Mouse (Mus musculus): ENCODE results near the gene Gm42906.
A peak's percentile ranks its signal among the peaks of the same experiment; 100 is the strongest.

Gm42906 gene

GRCm38 (mm10) chr5:151142671-151143601, 285.0 kb downstream of the Gm42906 start:
- peak; percentile 75 for DNase-seq

DNA sequence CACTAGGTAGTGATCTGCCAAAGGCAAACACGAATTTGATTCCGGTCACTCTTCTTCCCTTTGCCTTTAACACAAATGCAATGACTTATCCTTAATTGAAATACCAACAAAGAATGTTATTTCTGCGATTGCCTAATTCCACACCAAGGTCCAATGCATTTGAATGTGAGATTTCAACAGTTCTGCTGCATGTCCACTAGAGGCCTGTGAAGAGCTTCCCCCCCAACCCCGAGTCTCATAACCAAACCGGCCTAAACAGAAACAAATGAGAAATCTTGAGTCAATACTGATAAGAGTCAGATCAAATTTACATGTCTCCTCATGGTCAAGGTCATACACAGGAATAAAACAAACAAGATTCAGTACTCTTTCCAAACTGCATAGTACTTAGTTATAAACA, 285.7 kb downstream of the Gm42906 start:
- DNase-seq = peak; percentile 86

- DNase-seq = no peak
Measured at GRCm38 (mm10) chr5:151137901-151138300, 290.1 kb downstream of the Gm42906 start.

- DNase-seq = no peak
Measured at GRCm38 (mm10) chr5:151137311-151137710, 290.7 kb downstream of the Gm42906 start.

DNA sequence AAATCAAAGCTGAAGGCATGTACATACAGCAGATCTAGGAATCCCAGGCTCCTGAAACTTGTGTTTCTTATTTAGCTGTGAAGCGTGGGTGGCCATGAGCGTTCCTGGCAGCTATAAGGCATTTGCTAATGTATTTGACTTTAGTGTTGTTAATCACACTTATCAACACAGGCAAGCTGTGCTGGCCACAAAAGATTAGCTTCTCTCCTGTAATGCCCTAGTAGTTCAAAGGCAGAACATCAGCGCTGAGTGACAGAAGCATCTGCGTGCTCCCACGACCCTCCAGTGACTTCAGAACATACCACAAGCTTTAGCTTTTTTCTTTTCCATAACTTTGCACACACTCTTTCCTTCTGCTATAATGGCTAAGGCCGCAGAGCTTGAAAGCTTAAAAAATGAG, 292.0 kb downstream of the Gm42906 start:
- no peak for DNase-seq

- DNase-seq = peak; percentile 63
Measured at GRCm38 (mm10) chr5:151135078-151135826, 292.7 kb downstream of the Gm42906 start.

- DNase-seq = no peak
Measured at GRCm38 (mm10) chr5:151134202-151134601, 293.8 kb downstream of the Gm42906 start.

DNA sequence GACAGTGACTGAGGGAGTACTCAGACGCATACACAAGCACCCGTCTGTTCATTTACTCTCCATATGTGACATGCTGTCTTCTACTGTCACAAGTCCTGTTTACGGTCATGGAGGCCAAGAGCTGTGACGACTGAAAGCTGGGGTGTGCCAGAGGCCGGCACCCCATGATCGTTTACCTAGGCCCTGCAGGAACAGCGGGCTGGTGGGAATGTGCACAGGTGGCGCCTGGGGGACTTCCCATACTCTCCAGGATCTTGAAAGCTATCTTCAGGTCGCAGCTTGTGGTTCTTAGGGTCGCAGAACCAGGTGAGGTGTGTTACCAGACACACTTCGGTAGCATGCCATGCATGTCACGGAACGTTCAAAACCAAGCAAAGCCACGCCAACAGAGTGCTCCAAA, 294.2 kb downstream of the Gm42906 start:
- no peak for DNase-seq

DNA sequence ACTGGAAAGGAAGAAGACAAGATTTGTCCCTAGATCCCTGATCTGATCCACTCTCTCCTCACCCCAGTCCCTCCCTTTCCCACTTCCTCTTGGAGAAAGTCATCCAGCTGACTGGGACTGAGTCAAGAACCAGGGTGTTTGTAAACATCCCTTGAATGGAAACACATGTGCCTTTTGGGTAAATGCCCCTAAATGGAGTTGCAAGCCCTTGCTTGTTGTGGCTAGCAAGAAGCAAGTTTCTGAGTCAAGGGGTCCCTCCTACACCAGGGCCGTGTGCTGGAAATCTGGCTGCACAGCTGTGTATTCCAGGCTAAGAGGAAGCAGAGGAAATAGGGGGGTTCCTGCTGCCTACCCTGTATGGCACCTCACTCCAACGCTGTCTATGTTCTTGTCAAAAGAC, 298.2 kb downstream of the Gm42906 start:
- DNase-seq = peak; percentile 74

DNA sequence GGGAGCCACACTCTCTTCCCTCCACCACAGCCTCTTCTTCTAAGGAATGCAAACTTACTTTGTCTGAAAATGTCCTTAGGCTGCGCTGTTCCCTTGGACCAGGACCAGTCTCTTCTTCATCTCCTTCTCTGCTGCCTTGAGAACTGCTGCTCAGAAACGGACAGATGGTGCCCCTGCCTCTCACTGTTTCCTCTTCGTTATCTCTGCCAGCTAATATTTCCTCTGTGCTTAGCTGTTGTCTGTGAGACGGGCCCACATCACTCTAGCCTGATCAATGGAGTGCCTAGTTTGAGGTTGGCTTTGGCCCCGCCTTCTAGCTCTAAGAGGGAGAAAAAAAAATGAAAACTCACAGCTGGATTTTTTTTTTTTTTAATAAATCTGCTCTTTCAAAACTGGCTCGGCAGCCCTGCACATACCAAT, 300.7 kb downstream of the Gm42906 start:
- DNase-seq = peak; percentile 54

DNA sequence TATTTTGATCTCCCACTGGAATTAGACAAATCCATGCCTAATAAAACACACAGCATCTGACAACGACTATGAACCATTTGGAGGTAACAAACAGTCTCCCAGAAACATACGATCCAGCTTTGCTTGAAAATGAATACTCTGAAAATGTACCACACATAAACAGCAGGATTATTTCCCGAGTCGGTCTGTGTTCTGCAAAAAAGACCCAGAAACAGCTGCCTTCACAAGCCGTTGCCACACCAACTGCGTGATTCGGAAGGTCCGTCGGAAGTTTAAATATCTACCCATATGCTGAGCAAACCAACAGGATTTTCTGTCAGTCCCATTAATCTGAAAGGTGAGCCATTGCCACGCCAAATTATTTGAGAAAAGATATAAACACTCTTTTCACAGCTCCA, 301.4 kb downstream of the Gm42906 start:
- DNase-seq = no peak

DNA sequence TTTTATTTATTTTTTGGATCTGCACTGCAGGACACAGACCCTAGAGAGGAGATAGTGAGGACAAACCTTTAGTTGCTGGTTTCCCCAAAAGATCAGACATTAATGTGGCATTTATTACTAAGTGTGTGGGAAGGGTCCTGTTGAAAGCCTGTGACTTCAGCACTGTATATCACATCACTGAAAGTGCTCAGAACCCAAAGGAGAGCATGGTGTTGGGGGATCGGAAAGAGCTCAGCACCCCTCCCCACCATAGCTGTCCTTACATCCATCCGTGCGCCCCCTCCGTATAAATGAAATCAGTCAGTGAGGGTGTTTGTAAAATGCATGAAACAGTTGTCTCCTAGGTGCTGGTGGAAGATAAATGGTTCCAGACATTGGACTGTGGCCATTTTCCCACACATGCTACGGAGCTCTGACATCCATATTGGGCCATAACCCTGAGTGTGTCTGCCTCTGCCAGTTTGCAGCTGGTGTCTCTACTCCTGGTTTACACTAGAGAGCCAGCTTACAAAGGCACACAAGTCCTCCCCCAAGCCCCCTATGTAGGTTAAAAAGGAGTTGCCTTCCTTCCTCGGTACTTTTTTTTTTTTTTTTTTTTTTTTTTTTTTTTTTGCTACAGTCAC, 301.9 kb downstream of the Gm42906 start:
- peak; percentile 47 for DNase-seq

GRCm38 (mm10) chr5:151117846-151118245, 310.1 kb downstream of the Gm42906 start:
- no peak for DNase-seq

DNA sequence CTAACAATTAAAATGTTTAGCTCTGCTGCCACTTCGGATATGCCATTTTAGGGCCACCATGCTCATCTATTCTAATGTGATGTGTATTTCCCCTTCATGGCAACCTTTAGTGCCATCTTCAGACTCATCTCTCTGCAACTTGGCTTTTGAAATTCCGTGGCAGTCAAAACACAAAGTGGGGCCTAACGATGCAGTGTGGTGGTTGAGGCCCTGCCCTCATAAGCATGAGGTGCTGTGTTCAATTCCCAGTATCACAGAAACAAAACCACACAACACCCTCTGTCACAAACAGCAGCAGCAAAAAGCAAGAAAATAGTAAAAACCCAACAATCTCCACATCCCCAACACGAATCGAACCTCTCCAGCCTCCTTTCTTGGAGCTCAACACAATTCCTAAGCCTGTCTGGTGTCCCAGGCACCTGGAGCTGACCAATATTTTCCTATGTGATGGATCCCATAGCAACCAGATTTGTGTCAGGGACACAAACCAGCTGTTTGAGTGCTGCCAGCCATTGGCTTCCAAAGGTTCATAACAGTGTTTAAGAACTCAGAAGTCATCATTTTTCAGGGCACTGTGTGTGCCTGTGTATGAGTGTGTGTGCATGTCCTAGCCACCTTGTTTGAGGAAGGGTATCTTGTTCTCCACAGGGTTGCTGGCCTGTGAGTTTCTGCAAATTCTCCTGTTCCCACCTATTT, 311.6 kb downstream of the Gm42906 start:
- DNase-seq = peak; percentile 76

DNA sequence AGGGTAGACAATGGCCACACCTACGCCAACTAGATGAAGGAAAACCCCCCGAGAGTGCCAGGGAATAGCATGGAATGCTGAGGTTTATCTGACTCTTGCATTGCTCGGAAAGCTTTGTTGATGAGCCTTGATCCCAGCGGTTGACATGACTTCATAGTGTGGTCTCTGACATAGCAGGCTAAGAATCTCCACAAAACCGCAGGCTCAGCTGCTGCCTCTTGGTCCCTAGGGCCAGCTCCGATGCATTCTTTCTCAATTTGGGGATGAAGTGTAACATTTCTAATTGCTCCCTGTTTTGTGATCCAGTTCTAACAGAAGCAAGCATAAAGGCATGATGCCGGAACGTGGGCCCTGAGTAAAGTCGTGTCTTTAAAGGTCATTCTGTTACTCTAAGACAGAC, 315.2 kb downstream of the Gm42906 start:
- no peak for DNase-seq

- no peak for DNase-seq
Measured at GRCm38 (mm10) chr5:151111080-151111871, 316.7 kb downstream of the Gm42906 start.

- peak; percentile 74 for DNase-seq
Measured at GRCm38 (mm10) chr5:151110461-151110908, 317.5 kb downstream of the Gm42906 start.

DNA sequence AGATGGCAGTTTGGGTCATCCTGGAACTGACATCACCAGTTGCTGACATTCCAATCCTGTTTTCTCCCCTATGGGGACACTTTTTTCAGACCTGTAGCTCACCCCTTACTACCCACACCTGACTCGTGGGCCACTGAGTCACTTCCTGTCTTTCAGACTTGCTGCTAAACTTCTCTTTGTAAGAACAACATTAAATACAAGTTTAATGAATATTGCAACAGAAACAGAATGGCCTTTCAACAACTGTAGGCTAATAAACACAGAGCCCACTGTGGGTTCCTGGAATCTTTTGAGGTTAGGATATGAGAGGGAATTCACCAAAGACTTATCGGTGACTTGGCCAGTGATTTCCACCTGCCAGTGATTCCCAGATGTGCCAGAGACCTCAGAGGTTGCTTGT, 318.1 kb downstream of the Gm42906 start:
- DNase-seq = no peak

- DNase-seq = no peak
Measured at GRCm38 (mm10) chr5:151108955-151109354, 319.0 kb downstream of the Gm42906 start.

DNA sequence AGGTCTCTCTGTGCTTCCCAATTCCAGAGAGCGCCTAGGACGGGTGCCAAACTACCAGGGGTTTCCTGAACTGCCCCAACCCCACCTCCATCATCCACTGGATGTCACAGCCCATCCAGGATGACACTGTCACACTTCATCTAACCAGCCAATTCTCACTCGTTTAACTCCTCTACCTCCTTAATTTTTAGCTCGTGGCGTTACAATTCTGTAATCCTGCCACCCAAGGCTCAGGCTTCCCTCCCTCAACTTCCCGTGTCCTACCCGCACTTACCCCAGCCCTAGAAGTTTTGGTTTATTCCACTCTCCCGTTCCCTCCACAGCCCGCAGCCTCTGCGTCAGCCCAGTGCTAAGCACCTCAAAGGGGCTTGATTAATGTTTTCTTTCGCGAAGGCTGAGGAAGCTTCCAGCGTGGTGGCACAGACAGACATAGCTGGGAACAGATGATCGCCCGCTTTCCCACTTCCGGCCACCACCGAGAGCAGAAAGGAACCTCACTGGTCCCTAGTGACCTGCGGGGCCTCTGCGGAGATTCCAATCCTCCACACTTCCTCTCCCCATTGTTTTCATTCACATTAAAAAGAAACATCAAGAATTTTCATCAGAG, 319.6 kb downstream of the Gm42906 start:
- no peak for DNase-seq

GRCm38 (mm10) chr5:151106841-151107240, 321.1 kb downstream of the Gm42906 start:
- no peak for DNase-seq

Data from lung, postnatal 36 days (tissue).